ENCODE assay signal across 26 mouse cellular contexts in genomic region chr3:129571642-129572041, GRCm38 (mm10). TPM values are rescaled to one million over a fixed set of nuclear protein-coding genes. Genes with fewer than 3 reads are reported as not detected.
DNase-seq lines count a peak whose midpoint lies in the region; ATAC-seq and TF ChIP-seq lines count a peak whose summit lies in the region.
"Had no signal": no experiment of that assay in that cellular context is flagged by ENCODE, and none has a peak within 500 bp of the region (broad histone marks: within the 10 kb centered on the region; RNA-seq: fewer than 3 reads in every experiment).

No protein-coding gene starts in this region.

- no peak for ATAC-seq in liver, postnatal 0 days
- ATAC-seq in intestine, embryonic 15.5 days: peak; percentile 34; the same call in 1 of the 2 replicates
- ATAC-seq: CD4-positive, CD25-positive, alpha-beta regulatory T cell, adult 4 months; forebrain, embryonic 15.5 days had no signal

- H3K9me3 ChIP-seq in liver, postnatal 0 days (ENCODE audit: low read length): no peaks in the 10 kb centered on the region
- no peaks in the 10 kb centered on the region for H3K9me3 ChIP-seq in intestine, embryonic 15.5 days
- H3K9me3 ChIP-seq: embryonic facial prominence, embryonic 10.5 days; forebrain, embryonic 12.5 days; forebrain, embryonic 15.5 days; hindbrain, embryonic 12.5 days; hindbrain, embryonic 15.5 days had no signal

- no peak overlapping the region for H3K9ac ChIP-seq in liver, postnatal 0 days (replicated peaks)
- no peak overlapping the region for H3K9ac ChIP-seq in intestine, embryonic 15.5 days
- H3K9ac ChIP-seq: embryonic facial prominence, embryonic 13.5 days; forebrain, embryonic 12.5 days; forebrain, embryonic 15.5 days; hindbrain, embryonic 12.5 days; hindbrain, embryonic 15.5 days had no signal

- no peak overlapping the region for H3K4me2 ChIP-seq in liver, postnatal 0 days (ENCODE audit: low read depth, low read length)
- no peak overlapping the region for H3K4me2 ChIP-seq in intestine, embryonic 15.5 days (replicated peaks)
- peak overlapping the region; percentile 21 for H3K4me2 ChIP-seq in myocyte (ENCODE audit: low read depth)
- H3K4me2 ChIP-seq: embryonic facial prominence, embryonic 13.5 days; forebrain, embryonic 12.5 days; forebrain, embryonic 15.5 days; heart, embryonic 11.5 days; hindbrain, embryonic 12.5 days; hindbrain, embryonic 15.5 days had no signal

- peaks cover 9% of the 10 kb centered on the region; the same call in 1 of the 2 replicates for H3K4me1 ChIP-seq in liver, postnatal 0 days (ENCODE audit: insufficient read depth)
- peaks cover 9% of the 10 kb centered on the region for H3K4me1 ChIP-seq in intestine, embryonic 15.5 days (replicated peaks)
- H3K4me1 ChIP-seq: forebrain, embryonic 15.5 days; hindbrain, embryonic 12.5 days; hindbrain, embryonic 15.5 days had no signal

- TF ChIP-seq EP300 in liver, postnatal 0 days (IDR thresholded peaks at IDR 0.05; ENCODE audit: low read depth): no peak

- H3K79me2 ChIP-seq in myocyte (ENCODE audit: control insufficient read depth, insufficient read depth): peaks cover 4% of the 10 kb centered on the region

- no peaks in the 10 kb centered on the region for H3K27me3 ChIP-seq in liver, postnatal 0 days (ENCODE audit: insufficient read depth, low read length)
- H3K27me3 ChIP-seq in intestine, embryonic 15.5 days (replicated peaks): no peaks in the 10 kb centered on the region
- H3K27me3 ChIP-seq in myocyte (ENCODE audit: control insufficient read depth, insufficient read depth, insufficient read length): no peaks in the 10 kb centered on the region
- H3K27me3 ChIP-seq: embryonic facial prominence, embryonic 13.5 days; forebrain, embryonic 12.5 days; forebrain, embryonic 15.5 days; hindbrain, embryonic 12.5 days; hindbrain, embryonic 15.5 days had no signal

- no peak for DNase-seq in liver, postnatal 0 days
- no peak for DNase-seq in liver
- DNase-seq in thymus, postnatal 0 days (ENCODE audit: low spot score): no peak
- no peak for DNase-seq in lung, postnatal 36 days
- DNase-seq in cerebellum, adult 9-11 months: no peak
- DNase-seq: adrenal gland, adult 2 months; adrenal gland, postnatal 14 days; cerebellum, adult 11 months; cerebellum, adult 2 months; cerebellum, postnatal 10 days; cerebellum, postnatal 36 days; embryo, embryonic 11 days; gastrocnemius, adult 2 months; gastrocnemius, postnatal 14 days; heart, adult 11 months had no signal

- 0 out of 2 replicates have a peak overlapping the region, but pooled peaks have one; percentile 13 for H3K27ac ChIP-seq in liver, postnatal 0 days (ENCODE audit: low read depth)
- H3K27ac ChIP-seq in intestine, embryonic 15.5 days: no peak overlapping the region
- H3K27ac ChIP-seq: embryonic facial prominence, embryonic 10.5 days; embryonic facial prominence, embryonic 13.5 days; forebrain, embryonic 12.5 days; forebrain, embryonic 15.5 days; gastrocnemius, adult 2 months; hindbrain, embryonic 12.5 days; hindbrain, embryonic 15.5 days had no signal

- TF ChIP-seq POLR2A in myocyte (IDR thresholded peaks at IDR 0.05; ENCODE audit: insufficient read length, low read depth): no peak

- no peak for TF ChIP-seq CTCF in liver, postnatal 0 days (IDR thresholded peaks at IDR 0.05; ENCODE audit: low read depth)

- H3ac ChIP-seq in myocyte (ENCODE audit: control insufficient read depth, insufficient read length): no peak overlapping the region

- H3K4me3 ChIP-seq in liver, postnatal 0 days (ENCODE audit: low read depth, low read length): no peak overlapping the region
- no peak overlapping the region for H3K4me3 ChIP-seq in intestine, embryonic 15.5 days (replicated peaks)
- H3K4me3 ChIP-seq in myocyte: no peak overlapping the region
- H3K4me3 ChIP-seq: embryonic facial prominence, embryonic 10.5 days; embryonic facial prominence, embryonic 13.5 days; erythroblast, embryonic 14.5 days; forebrain, embryonic 12.5 days; forebrain, embryonic 15.5 days; gastrocnemius, adult 2 months; hindbrain, embryonic 12.5 days; hindbrain, embryonic 15.5 days had no signal

- WGBS in liver, postnatal 0 days (ENCODE audit: insufficient replicate concordance): 87% methylated on average over 5 of the region's 5 CpGs
- WGBS in intestine, embryonic 15.5 days: 73% methylated on average over 5 of the region's 5 CpGs

- peaks cover 5% of the 10 kb centered on the region; the same call in 1 of the 2 replicates for H3K36me3 ChIP-seq in liver, postnatal 0 days (replicated peaks; ENCODE audit: insufficient read depth, low read length)
- H3K36me3 ChIP-seq in intestine, embryonic 15.5 days: no peaks in the 10 kb centered on the region
- peaks cover 4% of the 10 kb centered on the region for H3K36me3 ChIP-seq in myocyte (ENCODE audit: control insufficient read depth, insufficient read depth)
- H3K36me3 ChIP-seq: forebrain, embryonic 15.5 days had no signal

TF ChIP-seq in myocyte, 11 proteins besides CTCF, POLR2A, EP300 and RAD21:
- TF ChIP-seq SRF (IDR thresholded peaks at IDR 0.05; ENCODE audit: control insufficient read depth, insufficient read length, low read depth) (no peak), MAX (IDR thresholded peaks at IDR 0.05; ENCODE audit: low read depth) (no peak), CEBPB (IDR thresholded peaks at IDR 0.05; ENCODE audit: insufficient read depth, poor library complexity, severe bottlenecking) (no peak), USF1 (IDR thresholded peaks at IDR 0.05; ENCODE audit: low read depth) (no peak), REST (IDR thresholded peaks at IDR 0.05; ENCODE audit: insufficient read depth, insufficient read length) (no peak), POLR2AphosphoS2 (IDR thresholded peaks at IDR 0.05; ENCODE audit: insufficient read length, low read depth) (no peak), MYOG (IDR thresholded peaks at IDR 0.05; ENCODE audit: control insufficient read depth in 1 of 3, insufficient read depth in 1 of 3, insufficient read length in 2 of 3, low read depth in 2 of 3) (no peak), TCF3 (IDR thresholded peaks at IDR 0.05; ENCODE audit: insufficient read length, low read depth) (no peak), MYOD1 (IDR thresholded peaks at IDR 0.05; ENCODE audit: control insufficient read depth in 1 of 3, insufficient read length in 2 of 3, low read depth in 2 of 3) (no peak), E2F4 (IDR thresholded peaks at IDR 0.05; ENCODE audit: insufficient read depth) (no peak), TCF12 (IDR thresholded peaks at IDR 0.05; ENCODE audit: insufficient read depth, poor library complexity, severe bottlenecking) (no peak)
TF ChIP-seq in myocyte: peak in this region for 0.

RNA-seq across cellular contexts. Expression of gene Elovl6, which starts 39.5 kb away (rescaled TPM):
- 6.6 and 8.0 TPM in 2 replicates for polyA plus RNA-seq in liver, postnatal 0 days (2015; fragmentation: Nextera tagmentation; extraction: Ambion mirVana)
- polyA plus RNA-seq in intestine, embryonic 15.5 days (2015; fragmentation: Nextera tagmentation; extraction: Ambion mirVana): 46.4 and 47.8 TPM in 2 replicates
- polyA plus RNA-seq in myocyte (2012; fragmentation: generic; extraction: Trizol): 6.8 TPM
- polyA plus RNA-seq in thymus, postnatal 0 days (2015; fragmentation: Nextera tagmentation; extraction: Ambion mirVana): 6.6 and 9.2 TPM in 2 replicates
